Mouse (Mus musculus): ENCODE measurements around the gene Edar. TPM values are rescaled to one million over a fixed set of nuclear protein-coding genes. Genes with fewer than 3 reads are reported as not detected.
"Not testable (repeated sequence)": the region's sequence is repeated elsewhere in the genome, so short reads cannot be mapped to it uniquely, and the experiment has no call there.

Gene Edar
- 0.30 and 0.32 TPM in 2 replicates for polyA plus RNA-seq (2015; fragmentation: Nextera tagmentation; extraction: Ambion mirVana)

- H3K9me3 ChIP-seq (replicated peaks; ENCODE audit: control insufficient read depth, low read length, poor library complexity, severe bottlenecking) = no peaks in the 10 kb centered on the region
- peak within 1 kb of the TSS; percentile 53 for H3K4me2 ChIP-seq (ENCODE audit: low read length)
- no peak within 1 kb of the TSS for H3K9ac ChIP-seq (ENCODE audit: low read depth, low read length)
- WGBS = 2% methylated on average over 20 of the region's 20 CpGs
- H3K27ac ChIP-seq (ENCODE audit: low read length) = no peak within 1 kb of the TSS
- H3K4me3 ChIP-seq (ENCODE audit: low read depth, low read length) = peak within 1 kb of the TSS; percentile 23
- ATAC-seq = peak; percentile 74; the same call in 1 of the 2 replicates
- H3K27me3 ChIP-seq (ENCODE audit: control insufficient read depth, insufficient read depth, low read depth, low read length) = peaks cover 6% of the 10 kb centered on the region; the same call in 1 of the 2 replicates
- no peaks in the 10 kb centered on the region for H3K36me3 ChIP-seq (ENCODE audit: control insufficient read depth, insufficient read depth, low read length)
- H3K4me1 ChIP-seq (ENCODE audit: control insufficient read depth, insufficient read depth, low read length) = peaks cover 11% of the 10 kb centered on the region
Measured at GRCm38 (mm10) chr10:58675533-58675932, at the start of gene Edar. Gene Edar (minus strand): TSS chr10:58675654.

- not testable (repeated sequence) for H3K27me3 ChIP-seq (ENCODE audit: control insufficient read depth, insufficient read depth, low read depth, low read length); H3K4me3 ChIP-seq (ENCODE audit: low read depth, low read length); H3K4me2 ChIP-seq (ENCODE audit: low read length); H3K27ac ChIP-seq (ENCODE audit: low read length); ATAC-seq; H3K9ac ChIP-seq (ENCODE audit: low read depth, low read length); H3K9me3 ChIP-seq (replicated peaks; ENCODE audit: control insufficient read depth, low read length, poor library complexity, severe bottlenecking); H3K36me3 ChIP-seq (ENCODE audit: control insufficient read depth, insufficient read depth, low read length); H3K4me1 ChIP-seq (ENCODE audit: control insufficient read depth, insufficient read depth, low read length)
Measured at GRCm38 (mm10) chr10:58718110-58718509, 42.7 kb upstream of the Edar start, which contains the start of gene Gm17542. Gene Gm17542 (minus strand): TSS chr10:58718210.

- Histone ChIP-seq H3K9ac (ENCODE audit: low read depth, low read length) (no peak overlapping the region), H3K9me3 (replicated peaks; ENCODE audit: control insufficient read depth, low read length, poor library complexity, severe bottlenecking) (no peaks in the 10 kb centered on the region), H3K27me3 (ENCODE audit: control insufficient read depth, insufficient read depth, low read depth, low read length) (no peaks in the 10 kb centered on the region), H3K4me1 (ENCODE audit: control insufficient read depth, insufficient read depth, low read length) (peaks cover 4% of the 10 kb centered on the region), H3K27ac (ENCODE audit: low read length) (no peak overlapping the region), H3K36me3 (ENCODE audit: control insufficient read depth, insufficient read depth, low read length) (no peaks in the 10 kb centered on the region), H3K4me2 (ENCODE audit: low read length) (peak overlapping the region; percentile 13; the same call in 1 of the 2 replicates), H3K4me3 (ENCODE audit: low read depth, low read length) (no peak overlapping the region)
- WGBS = 69% methylated on average over 3 of the region's 3 CpGs
- no peak for ATAC-seq
Measured at GRCm38 (mm10) chr10:58714789-58715148, 39.3 kb upstream of the Edar start.

GRCm38 (mm10) chr10:58713855-58714788, 38.7 kb upstream of the Edar start:
- 50% methylated on average over 24 of the region's 24 CpGs for WGBS

GRCm38 (mm10) chr10:58713225-58713624, 37.8 kb upstream of the Edar start:
- Histone ChIP-seq H3K4me2 (ENCODE audit: low read length) (no peak overlapping the region), H3K27ac (ENCODE audit: low read length) (no peak overlapping the region), H3K9me3 (replicated peaks; ENCODE audit: control insufficient read depth, low read length, poor library complexity, severe bottlenecking) (no peaks in the 10 kb centered on the region), H3K36me3 (ENCODE audit: control insufficient read depth, insufficient read depth, low read length) (no peaks in the 10 kb centered on the region), H3K27me3 (ENCODE audit: control insufficient read depth, insufficient read depth, low read depth, low read length) (no peaks in the 10 kb centered on the region), H3K4me3 (ENCODE audit: low read depth, low read length) (no peak overlapping the region), H3K4me1 (ENCODE audit: control insufficient read depth, insufficient read depth, low read length) (peaks cover 4% of the 10 kb centered on the region), H3K9ac (ENCODE audit: low read depth, low read length) (no peak overlapping the region)
- no peak for ATAC-seq
- 87% methylated on average over 7 of the region's 7 CpGs for WGBS

More at GRCm38 (mm10) chr10:58713855-58714788, 38.7 kb upstream of the Edar start:
- Histone ChIP-seq H3K9me3 (replicated peaks; ENCODE audit: control insufficient read depth, low read length, poor library complexity, severe bottlenecking) (no peaks in the 10 kb centered on the region), H3K27ac (ENCODE audit: low read length) (no peak overlapping the region), H3K4me1 (ENCODE audit: control insufficient read depth, insufficient read depth, low read length) (peaks cover 4% of the 10 kb centered on the region), H3K9ac (ENCODE audit: low read depth, low read length) (no peak overlapping the region), H3K36me3 (ENCODE audit: control insufficient read depth, insufficient read depth, low read length) (no peaks in the 10 kb centered on the region), H3K4me3 (ENCODE audit: low read depth, low read length) (no peak overlapping the region), H3K4me2 (ENCODE audit: low read length) (peak overlapping the region; percentile 13), H3K27me3 (ENCODE audit: control insufficient read depth, insufficient read depth, low read depth, low read length) (no peaks in the 10 kb centered on the region)
- no peak for ATAC-seq

GRCm38 (mm10) chr10:58709021-58709420, 33.6 kb upstream of the Edar start:
- no peak for ATAC-seq
- no peak overlapping the region for H3K4me2 ChIP-seq (ENCODE audit: low read length)
- H3K9ac ChIP-seq (ENCODE audit: low read depth, low read length) = no peak overlapping the region
- peaks cover 4% of the 10 kb centered on the region for H3K4me1 ChIP-seq (ENCODE audit: control insufficient read depth, insufficient read depth, low read length)
- H3K9me3 ChIP-seq (replicated peaks; ENCODE audit: control insufficient read depth, low read length, poor library complexity, severe bottlenecking) = no peaks in the 10 kb centered on the region
- WGBS = 90% methylated on average over 4 of the region's 4 CpGs
- H3K27ac ChIP-seq (ENCODE audit: low read length) = no peak overlapping the region
- H3K4me3 ChIP-seq (ENCODE audit: low read depth, low read length) = no peak overlapping the region
- H3K36me3 ChIP-seq (ENCODE audit: control insufficient read depth, insufficient read depth, low read length) = no peaks in the 10 kb centered on the region
- no peaks in the 10 kb centered on the region for H3K27me3 ChIP-seq (ENCODE audit: control insufficient read depth, insufficient read depth, low read depth, low read length)

- Histone ChIP-seq H3K36me3 (ENCODE audit: control insufficient read depth, insufficient read depth, low read length) (no peaks in the 10 kb centered on the region), H3K4me1 (ENCODE audit: control insufficient read depth, insufficient read depth, low read length) (peaks cover 11% of the 10 kb centered on the region), H3K4me2 (ENCODE audit: low read length) (no peak overlapping the region), H3K9ac (ENCODE audit: low read depth, low read length) (no peak overlapping the region), H3K9me3 (replicated peaks; ENCODE audit: control insufficient read depth, low read length, poor library complexity, severe bottlenecking) (no peaks in the 10 kb centered on the region), H3K27ac (ENCODE audit: low read length) (0 out of 2 replicates have a peak overlapping the region, but pooled peaks have one; percentile 17), H3K27me3 (ENCODE audit: control insufficient read depth, insufficient read depth, low read depth, low read length) (no peaks in the 10 kb centered on the region), H3K4me3 (ENCODE audit: low read depth, low read length) (no peak overlapping the region)
- WGBS = 43% methylated on average over 6 of the region's 6 CpGs
- peak; percentile 76 for ATAC-seq
Measured at GRCm38 (mm10) chr10:58700578-58700977, 25.1 kb upstream of the Edar start.

- 21% methylated on average over 4 of the region's 4 CpGs for WGBS
- H3K9me3 ChIP-seq (replicated peaks; ENCODE audit: control insufficient read depth, low read length, poor library complexity, severe bottlenecking) = no peaks in the 10 kb centered on the region
- no peaks in the 10 kb centered on the region for H3K36me3 ChIP-seq (ENCODE audit: control insufficient read depth, insufficient read depth, low read length)
- H3K4me2 ChIP-seq (ENCODE audit: low read length) = no peak overlapping the region
- H3K27ac ChIP-seq (ENCODE audit: low read length) = peak overlapping the region; percentile 39; the same call in 1 of the 2 replicates
- H3K9ac ChIP-seq (ENCODE audit: low read depth, low read length) = no peak overlapping the region
- no peaks in the 10 kb centered on the region for H3K27me3 ChIP-seq (ENCODE audit: control insufficient read depth, insufficient read depth, low read depth, low read length)
- H3K4me1 ChIP-seq (ENCODE audit: control insufficient read depth, insufficient read depth, low read length) = peaks cover 11% of the 10 kb centered on the region
- ATAC-seq = peak; percentile 85
- no peak overlapping the region for H3K4me3 ChIP-seq (ENCODE audit: low read depth, low read length)
Measured at GRCm38 (mm10) chr10:58700160-58700559, 24.7 kb upstream of the Edar start.

- H3K36me3 ChIP-seq (ENCODE audit: control insufficient read depth, insufficient read depth, low read length) = no peaks in the 10 kb centered on the region
- H3K4me3 ChIP-seq (ENCODE audit: low read depth, low read length) = no peak overlapping the region
- peaks cover 12% of the 10 kb centered on the region for H3K4me1 ChIP-seq (ENCODE audit: control insufficient read depth, insufficient read depth, low read length)
- no peak overlapping the region for H3K27ac ChIP-seq (ENCODE audit: low read length)
- ATAC-seq = no peak
- no peaks in the 10 kb centered on the region for H3K9me3 ChIP-seq (replicated peaks; ENCODE audit: control insufficient read depth, low read length, poor library complexity, severe bottlenecking)
- no peak overlapping the region for H3K4me2 ChIP-seq (ENCODE audit: low read length)
- no peak overlapping the region for H3K9ac ChIP-seq (ENCODE audit: low read depth, low read length)
- H3K27me3 ChIP-seq (ENCODE audit: control insufficient read depth, insufficient read depth, low read depth, low read length) = no peaks in the 10 kb centered on the region
- WGBS = 90% methylated on average over 4 of the region's 4 CpGs
Measured at GRCm38 (mm10) chr10:58698955-58699354, 23.5 kb upstream of the Edar start.
